Mouse (Mus musculus) T-helper 17 cell (primary cell): Measurements from ENCODE around the gene Olfr643.

Source experiments
- in situ Hi-C, 2 experiments: fragments of 300-600 bp; cut with MboI, MseI; formaldehyde crosslinking; loops; 1 replicate in 1 of 2; 2 replicates in 1 of 2; pipeline ENCODE4 v1.15.1; 2025; ENCODE audit warnings: high pct_unique_total_duplicates in 2 of 2

Gene Olfr643

DNA sequence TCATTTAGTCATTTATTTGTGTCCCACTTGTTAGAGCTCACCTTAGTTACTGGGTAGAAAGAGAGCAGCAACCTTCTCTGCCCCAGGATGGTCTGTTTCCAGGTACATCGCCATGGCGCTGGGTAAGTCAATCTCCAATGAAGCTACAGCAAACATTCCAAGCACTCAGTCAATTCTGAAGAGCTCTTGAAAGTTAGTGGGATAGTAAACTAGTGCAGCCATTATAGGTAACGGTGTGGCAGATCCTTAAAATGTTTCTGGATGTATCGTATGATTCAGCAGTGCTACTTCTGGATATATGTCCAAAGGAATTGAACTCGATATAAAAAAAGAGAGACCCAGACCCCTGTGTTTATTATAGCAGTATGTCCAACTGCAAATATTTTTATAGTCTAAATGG lies at the start of gene Olfr643:
Gene Olfr643, minus strand, starts transcription at position 101 of the 400 bp plus-strand sequence.
- in situ Hi-C loops: no loop called here

DNA sequence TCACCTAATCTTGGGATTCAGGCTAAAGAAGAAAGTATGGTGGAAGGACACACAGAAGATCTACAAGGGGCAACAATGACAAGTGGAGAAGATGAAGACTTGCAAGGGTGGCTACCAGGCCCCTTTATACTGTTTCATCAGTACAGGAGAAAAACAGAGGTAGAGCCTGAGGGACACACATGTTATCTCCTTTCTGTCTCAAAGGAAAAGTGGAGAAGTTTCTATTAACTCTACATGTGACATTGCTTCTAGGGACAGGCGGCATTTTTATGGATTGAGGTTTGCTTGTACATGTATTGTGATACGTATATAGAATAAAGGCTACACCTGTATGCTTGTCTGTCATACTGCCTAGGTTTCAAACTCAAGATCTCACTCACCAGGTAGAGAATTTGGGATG lies 46.1 kb upstream of the Olfr643 start, which contains the start of gene Olfr648:
Gene Olfr648, minus strand, starts transcription at position 101 of the 400 bp plus-strand sequence.
- in situ Hi-C loops: no loop called here

- in situ Hi-C loops: loop anchor here in 1 of 2 experiments (10.0 kb wide), 1 partner anchor 1146 kb away; no protein-coding TSS in a partner anchor
Measured at GRCm38 (mm10) chr7:104179074-104179473, 41.9 kb upstream of the Olfr643 start.

- in situ Hi-C loops: loop anchor here in 1 of 2 experiments (10.0 kb wide), 1 partner anchor 1146 kb away; no protein-coding TSS in a partner anchor
Measured at GRCm38 (mm10) chr7:104178422-104179054, 41.3 kb upstream of the Olfr643 start.

GRCm38 (mm10) chr7:104175085-104175484 lies 37.9 kb upstream of the Olfr643 start:
- in situ Hi-C loops: loop anchor here in 1 of 2 experiments (10.0 kb wide), 1 partner anchor 1150 kb away; no protein-coding TSS in a partner anchor

DNA sequence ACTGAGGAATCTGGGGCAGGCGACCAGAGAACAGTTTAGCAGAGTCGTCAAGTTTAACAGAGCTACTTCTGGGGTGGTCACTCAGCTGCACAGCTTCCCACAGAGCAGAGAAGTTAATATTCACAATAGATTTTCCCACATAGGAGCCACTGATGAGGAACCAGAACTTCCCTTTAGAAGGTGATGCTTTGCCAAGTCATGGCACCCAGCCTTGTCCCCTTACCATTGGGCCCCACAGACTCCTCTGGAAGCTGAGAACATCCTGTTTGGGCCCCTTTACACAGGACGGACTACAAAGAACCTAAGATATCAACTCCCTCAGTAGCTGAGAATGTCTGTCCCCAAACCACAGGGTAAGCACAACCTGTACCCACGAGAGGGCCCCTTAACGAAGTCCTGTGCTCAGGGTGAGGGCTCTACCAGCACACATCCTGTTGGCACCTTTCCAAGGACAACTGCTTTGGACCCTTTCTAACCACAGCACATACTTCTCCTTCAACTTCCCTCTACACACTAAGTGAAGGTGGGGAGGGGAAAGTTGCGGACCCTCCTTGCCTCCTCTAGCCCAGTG lies 32.5 kb upstream of the Olfr643 start:
- in situ Hi-C loops: loop anchor here in 1 of 2 experiments (10.0 kb wide), 1 partner anchor 1155 kb away; no protein-coding TSS in a partner anchor

GRCm38 (mm10) chr7:104167105-104167504 lies 29.9 kb upstream of the Olfr643 start:
- in situ Hi-C loops: no loop called here

- in situ Hi-C loops: no loop called here
Measured at GRCm38 (mm10) chr7:104150456-104150855, 13.3 kb upstream of the Olfr643 start, which contains the start of gene Ubqlnl. Gene Ubqlnl (minus strand): TSS chr7:104150556.

DNA sequence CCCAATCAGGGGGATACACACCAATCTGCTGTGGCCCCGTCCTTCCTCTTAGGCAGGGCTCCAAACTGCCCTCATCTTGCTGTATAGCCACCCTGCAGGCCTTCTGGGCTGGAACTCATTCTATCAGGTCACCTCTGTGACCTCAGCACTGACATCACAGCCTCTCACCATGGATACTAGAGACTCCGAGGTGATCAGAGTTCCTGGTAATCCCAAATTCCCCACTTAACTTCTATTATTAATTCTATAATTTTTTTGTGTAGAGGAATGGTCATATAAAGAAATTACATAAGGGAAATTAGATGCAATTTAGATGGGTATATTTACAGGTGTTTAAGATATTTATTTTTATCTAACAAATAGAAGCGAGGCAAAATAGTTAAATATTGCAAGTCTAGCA lies 6.0 kb upstream of the Olfr643 start, which contains the start of gene Ubqln3:
Gene Ubqln3, minus strand, starts transcription at position 101 of the 400 bp plus-strand sequence.
- in situ Hi-C loops: no loop called here

DNA sequence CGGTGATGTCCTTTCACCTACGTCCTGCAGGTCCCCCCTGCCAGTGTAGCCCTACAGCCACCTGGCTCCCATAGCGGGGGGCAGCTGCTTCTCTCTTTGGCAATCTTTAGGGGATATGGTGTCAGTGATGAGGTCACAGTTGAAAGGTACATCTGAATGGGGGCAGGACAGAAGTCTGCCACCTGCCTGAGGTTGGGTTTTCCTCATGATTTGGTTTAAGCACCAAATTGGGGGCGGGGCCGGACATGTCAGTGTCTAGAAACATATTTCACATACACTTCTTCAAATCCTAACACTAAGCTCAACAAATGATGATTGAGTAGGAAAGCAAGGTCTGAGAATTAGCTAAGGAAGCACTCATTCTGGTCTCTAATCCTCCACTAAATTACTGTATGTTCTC lies 7.5 kb downstream of the Olfr643 start, which contains the start of gene Ubqln5:
Gene Ubqln5, minus strand, starts transcription at position 101 of the 400 bp plus-strand sequence.
- in situ Hi-C loops: no loop called here

- in situ Hi-C loops: no loop called here
Measured at GRCm38 (mm10) chr7:104104757-104104972, 32.5 kb downstream of the Olfr643 start, which contains the start of gene Olfr646. Gene Olfr646 (plus strand): TSS chr7:104104873.

- in situ Hi-C loops: no loop called here
Measured at GRCm38 (mm10) chr7:104103913-104104756, 33.1 kb downstream of the Olfr643 start.

- in situ Hi-C loops: no loop called here
Measured at GRCm38 (mm10) chr7:104085365-104085764, 51.8 kb downstream of the Olfr643 start, which contains the start of gene Olfr645. Gene Olfr645 (minus strand): TSS chr7:104085465.

DNA sequence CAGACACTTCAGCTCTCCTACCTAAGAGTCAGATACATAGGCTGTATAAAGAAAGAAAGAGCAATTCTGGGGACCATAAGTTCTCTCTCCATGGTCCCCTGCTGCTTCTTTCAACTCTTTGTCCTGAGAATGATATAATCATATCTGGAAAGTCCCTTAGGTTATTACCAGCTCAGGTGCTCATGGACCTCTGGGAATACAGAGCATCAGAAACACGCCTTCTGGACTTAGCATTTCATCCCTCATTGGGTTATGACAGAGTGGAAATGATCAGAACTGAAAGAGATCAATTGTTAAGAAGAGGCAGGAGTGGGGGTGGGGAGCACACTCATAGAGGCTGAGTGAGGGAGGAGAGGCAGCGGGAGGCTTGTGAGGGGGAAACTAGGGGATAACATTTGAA lies 65.4 kb downstream of the Olfr643 start, which contains the start of gene Olfr644:
Gene Olfr644, minus strand, starts transcription at position 101 of the 400 bp plus-strand sequence.
- in situ Hi-C loops: no loop called here

DNA sequence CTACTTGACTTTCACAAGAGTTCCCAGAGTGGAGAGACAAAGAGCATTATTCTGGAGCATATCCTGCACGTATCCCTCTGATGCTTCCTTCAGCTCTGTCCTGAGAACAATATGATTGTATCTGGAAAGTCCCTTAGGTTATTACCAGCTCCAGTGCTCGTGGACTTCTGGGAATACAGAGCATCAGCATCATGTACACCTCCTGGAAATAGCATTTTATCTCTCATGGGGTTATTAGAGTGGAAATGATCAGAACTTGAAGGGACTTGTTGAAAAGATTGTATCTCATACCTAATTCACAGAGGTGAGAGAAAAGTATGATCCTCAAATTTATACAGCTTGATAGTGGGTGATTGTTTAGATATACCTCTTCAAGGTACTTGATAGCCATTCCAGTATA lies 75.9 kb downstream of the Olfr643 start, which contains the start of gene 4930516K23Rik:
Gene 4930516K23Rik, minus strand, starts transcription at position 101 of the 400 bp plus-strand sequence.
- in situ Hi-C loops: no loop called here

DNA sequence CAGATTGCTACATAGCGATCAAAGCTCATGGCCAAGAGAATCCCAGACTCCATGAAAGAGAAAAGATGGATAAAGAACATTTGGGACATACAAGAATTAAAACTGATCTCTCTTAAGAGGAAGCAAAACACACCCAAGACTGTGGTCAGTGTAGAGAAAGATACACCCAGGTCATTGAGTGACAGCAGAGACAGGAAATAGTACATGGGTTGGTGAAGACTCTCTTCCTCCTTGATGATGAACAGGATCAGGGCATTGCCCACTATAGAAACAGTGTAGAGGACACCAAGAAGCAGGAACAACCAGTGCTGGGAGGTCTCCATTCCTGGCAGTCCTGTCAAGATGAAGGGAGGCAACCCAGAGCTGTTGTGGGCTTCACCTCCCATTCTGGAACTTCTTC lies 78.0 kb downstream of the Olfr643 start:
- in situ Hi-C loops: no loop called here

- in situ Hi-C loops: no loop called here
Measured at GRCm38 (mm10) chr7:104052566-104052965, 84.6 kb downstream of the Olfr643 start, which contains the start of gene Olfr642. Gene Olfr642 (minus strand): TSS chr7:104052666.

GRCm38 (mm10) chr7:104050745-104051144 lies 86.5 kb downstream of the Olfr643 start:
- in situ Hi-C loops: no loop called here

- in situ Hi-C loops: no loop called here
Measured at GRCm38 (mm10) chr7:104035145-104035544, 102.1 kb downstream of the Olfr643 start, which contains the start of gene Olfr641. Gene Olfr641 (plus strand): TSS chr7:104035445.

DNA sequence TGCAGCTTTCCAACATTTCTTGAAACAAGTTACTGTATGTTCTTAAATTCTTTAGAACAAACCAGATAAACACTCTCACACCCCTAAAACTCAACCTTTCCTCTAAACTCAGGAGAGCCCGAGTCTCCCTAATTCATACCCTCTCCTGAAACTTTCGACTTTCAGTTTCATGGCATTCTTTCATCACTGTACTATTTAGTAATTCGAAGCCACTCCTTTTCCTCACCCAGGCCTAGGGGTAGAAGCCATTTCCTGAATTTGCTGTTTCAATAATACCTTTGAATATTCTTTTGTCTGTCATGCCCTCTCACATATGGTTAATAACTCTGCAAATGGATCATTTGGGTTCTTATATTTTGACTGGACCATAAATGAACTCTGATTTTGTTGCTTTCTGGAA lies 110.2 kb downstream of the Olfr643 start:
- in situ Hi-C loops: no loop called here

- in situ Hi-C loops: no loop called here
Measured at GRCm38 (mm10) chr7:104025473-104025872, 111.7 kb downstream of the Olfr643 start, which contains the start of gene Olfr640. Gene Olfr640 (minus strand): TSS chr7:104025573.
